Mouse (Mus musculus): ENCODE results near the gene Vars2. TPM values are rescaled to one million over a fixed set of nuclear protein-coding genes. Genes with fewer than 3 reads are reported as not detected.

The Vars2 gene
- total RNA-seq, 1 experiment = 58.5 TPM

DNA sequence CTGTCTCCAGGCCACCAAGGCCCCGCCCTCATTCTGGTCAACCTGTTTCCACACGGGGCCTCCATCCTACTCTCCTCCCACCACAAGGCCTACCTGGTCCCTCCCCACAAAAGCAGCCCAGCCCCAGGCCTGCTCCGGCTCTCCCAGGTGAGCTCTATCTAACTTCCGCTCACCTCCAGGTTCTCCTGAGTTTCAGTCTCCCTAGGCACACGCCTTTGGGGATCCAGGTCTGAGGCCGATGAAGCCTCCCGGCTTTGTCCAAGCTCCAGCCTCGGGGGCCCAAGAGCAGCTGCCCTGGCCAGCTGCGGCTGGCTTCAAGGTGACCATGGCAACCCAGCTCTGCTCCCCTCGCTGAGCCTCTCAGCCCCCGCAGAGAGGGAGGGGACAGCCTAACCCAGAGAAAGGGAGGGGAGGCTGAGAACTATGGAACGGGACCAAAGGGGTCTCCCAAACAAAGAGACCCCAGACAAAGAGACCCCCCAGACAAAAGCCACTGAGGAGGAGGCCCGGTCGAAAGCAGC is 36.4 kb upstream of the Vars2 start:
- H3K4me3 ChIP-seq (ENCODE audit: insufficient read depth in 1 of 2, low read depth in 1 of 2, low read length in 2 of 2, poor library complexity in 1 of 2, severe bottlenecking in 1 of 2) = peak overlapping the region; percentile 8 to 21; a peak in 2 of 4 replicates
- H3K27ac ChIP-seq (ENCODE audit: insufficient read depth, low read depth, low read length, poor library complexity, severe bottlenecking) = no peak overlapping the region
- in situ Hi-C loops (cut with MboI; ENCODE audit: low sequenced_read_pairs in 2 of 2, unreplicated experiment in 2 of 2) = no loop called here
- TF ChIP-seq MAFK (IDR thresholded peaks at IDR 0.05; ENCODE audit: insufficient read depth, low read depth, low read length) = no peak
- TF ChIP-seq ZC3H11A (IDR thresholded peaks at IDR 0.05; ENCODE audit: borderline replicate concordance, low read depth, low read length) = no peak
- no peak for TF ChIP-seq CHD2 (IDR thresholded peaks at IDR 0.05; ENCODE audit: low read depth, low read length)
- TF ChIP-seq HCFC1 (IDR thresholded peaks at IDR 0.05; ENCODE audit: borderline replicate concordance, insufficient read depth, low read length) = no peak
- no peak for TF ChIP-seq ZNF384 (IDR thresholded peaks at IDR 0.05; ENCODE audit: low read depth, low read length)
- no peaks in the 10 kb centered on the region for H3K9me3 ChIP-seq (ENCODE audit: control insufficient read depth, insufficient read depth, low read depth, low read length)
- peaks cover 5 to 28% of the 10 kb centered on the region in 2 experiments; a peak in 3 of 4 replicates for H3K4me1 ChIP-seq (ENCODE audit: control insufficient read depth in 2 of 2, insufficient read depth in 2 of 2, low read length in 2 of 2, poor library complexity in 1 of 2)
- no peak overlapping the region for H3K9ac ChIP-seq (ENCODE audit: insufficient read depth, low read depth, low read length, poor library complexity, severe bottlenecking)
- H3K36me3 ChIP-seq (ENCODE audit: control insufficient read depth, insufficient read depth, low read length, poor library complexity, severe bottlenecking) = no peaks in the 10 kb centered on the region
- no peak for DNase-seq (ENCODE audit: low read depth, low spot score)

DNA sequence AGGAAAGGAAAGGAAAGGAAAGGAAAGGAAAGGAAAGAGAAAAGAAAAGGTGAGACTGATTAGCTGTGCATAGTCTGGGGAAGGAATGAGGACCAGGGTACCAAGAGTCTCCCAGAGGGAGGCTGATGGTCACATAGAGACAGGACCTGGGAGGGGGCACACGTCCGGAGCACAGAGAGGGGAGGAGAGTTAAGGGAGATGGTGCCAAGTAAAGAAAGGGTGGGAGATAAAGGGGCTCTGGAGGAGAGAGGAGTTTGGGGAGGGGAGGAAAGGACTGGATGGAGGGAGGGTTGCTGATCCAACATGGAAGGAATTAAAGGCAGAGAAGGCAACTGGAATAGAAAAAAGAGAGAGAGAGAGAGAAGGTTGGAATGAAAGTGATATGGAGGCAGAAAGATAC is 35.7 kb upstream of the Vars2 start:
- no peaks in the 10 kb centered on the region for H3K9me3 ChIP-seq (ENCODE audit: control insufficient read depth, insufficient read depth, low read depth, low read length)
- no peak for DNase-seq (ENCODE audit: low read depth, low spot score)
- in situ Hi-C loops (cut with MboI; ENCODE audit: low sequenced_read_pairs in 2 of 2, unreplicated experiment in 2 of 2) = no loop called here
- H3K4me3 ChIP-seq (ENCODE audit: insufficient read depth in 1 of 2, low read depth in 1 of 2, low read length in 2 of 2, poor library complexity in 1 of 2, severe bottlenecking in 1 of 2) = no peak overlapping the region
- no peak overlapping the region for H3K27ac ChIP-seq (ENCODE audit: insufficient read depth, low read depth, low read length, poor library complexity, severe bottlenecking)
- H3K4me1 ChIP-seq (ENCODE audit: control insufficient read depth in 2 of 2, insufficient read depth in 2 of 2, low read length in 2 of 2, poor library complexity in 1 of 2) = peaks cover 5 to 28% of the 10 kb centered on the region in 2 experiments; a peak in 3 of 4 replicates
- no peaks in the 10 kb centered on the region for H3K36me3 ChIP-seq (ENCODE audit: control insufficient read depth, insufficient read depth, low read length, poor library complexity, severe bottlenecking)
- no peak for TF ChIP-seq ZC3H11A (IDR thresholded peaks at IDR 0.05; ENCODE audit: borderline replicate concordance, low read depth, low read length)
- TF ChIP-seq ZNF384 (IDR thresholded peaks at IDR 0.05; ENCODE audit: low read depth, low read length) = no peak
- TF ChIP-seq CHD2 (IDR thresholded peaks at IDR 0.05; ENCODE audit: low read depth, low read length) = no peak
- TF ChIP-seq HCFC1 (IDR thresholded peaks at IDR 0.05; ENCODE audit: borderline replicate concordance, insufficient read depth, low read length) = no peak
- TF ChIP-seq MAFK (IDR thresholded peaks at IDR 0.05; ENCODE audit: insufficient read depth, low read depth, low read length) = no peak
- no peak overlapping the region for H3K9ac ChIP-seq (ENCODE audit: insufficient read depth, low read depth, low read length, poor library complexity, severe bottlenecking)

DNA sequence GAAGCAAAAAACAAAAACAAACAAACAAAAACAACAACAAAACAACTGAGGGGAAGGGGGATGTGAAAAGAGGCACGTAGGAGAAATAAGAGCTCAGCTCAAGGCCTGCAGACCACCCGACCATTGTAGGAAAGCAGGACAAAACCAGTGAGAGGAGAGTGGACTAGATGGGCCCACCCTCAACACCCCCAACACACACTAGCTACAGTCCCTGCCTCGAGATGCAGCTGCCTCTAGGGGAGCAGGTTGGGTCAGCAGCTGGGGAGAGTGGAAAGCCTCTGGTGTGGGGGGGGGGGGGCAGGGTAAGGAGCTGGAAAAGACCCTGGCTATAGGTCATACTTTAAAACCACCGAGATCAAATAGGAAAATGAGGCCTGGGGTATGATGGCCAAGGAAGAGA is 35.2 kb upstream of the Vars2 start:
- no peak for DNase-seq (ENCODE audit: low read depth, low spot score)
- H3K9me3 ChIP-seq (ENCODE audit: control insufficient read depth, insufficient read depth, low read depth, low read length) = no peaks in the 10 kb centered on the region
- H3K36me3 ChIP-seq (ENCODE audit: control insufficient read depth, insufficient read depth, low read length, poor library complexity, severe bottlenecking) = no peaks in the 10 kb centered on the region
- TF ChIP-seq ZNF384 (IDR thresholded peaks at IDR 0.05; ENCODE audit: low read depth, low read length) = no peak
- no peak for TF ChIP-seq ZC3H11A (IDR thresholded peaks at IDR 0.05; ENCODE audit: borderline replicate concordance, low read depth, low read length)
- no peak for TF ChIP-seq MAFK (IDR thresholded peaks at IDR 0.05; ENCODE audit: insufficient read depth, low read depth, low read length)
- peaks cover 5 to 26% of the 10 kb centered on the region in 2 experiments; a peak in 3 of 4 replicates for H3K4me1 ChIP-seq (ENCODE audit: control insufficient read depth in 2 of 2, insufficient read depth in 2 of 2, low read length in 2 of 2, poor library complexity in 1 of 2)
- no peak overlapping the region for H3K4me3 ChIP-seq (ENCODE audit: insufficient read depth in 1 of 2, low read depth in 1 of 2, low read length in 2 of 2, poor library complexity in 1 of 2, severe bottlenecking in 1 of 2)
- in situ Hi-C loops (cut with MboI; ENCODE audit: low sequenced_read_pairs in 2 of 2, unreplicated experiment in 2 of 2) = no loop called here
- no peak overlapping the region for H3K9ac ChIP-seq (ENCODE audit: insufficient read depth, low read depth, low read length, poor library complexity, severe bottlenecking)
- no peak overlapping the region for H3K27ac ChIP-seq (ENCODE audit: insufficient read depth, low read depth, low read length, poor library complexity, severe bottlenecking)

DNA sequence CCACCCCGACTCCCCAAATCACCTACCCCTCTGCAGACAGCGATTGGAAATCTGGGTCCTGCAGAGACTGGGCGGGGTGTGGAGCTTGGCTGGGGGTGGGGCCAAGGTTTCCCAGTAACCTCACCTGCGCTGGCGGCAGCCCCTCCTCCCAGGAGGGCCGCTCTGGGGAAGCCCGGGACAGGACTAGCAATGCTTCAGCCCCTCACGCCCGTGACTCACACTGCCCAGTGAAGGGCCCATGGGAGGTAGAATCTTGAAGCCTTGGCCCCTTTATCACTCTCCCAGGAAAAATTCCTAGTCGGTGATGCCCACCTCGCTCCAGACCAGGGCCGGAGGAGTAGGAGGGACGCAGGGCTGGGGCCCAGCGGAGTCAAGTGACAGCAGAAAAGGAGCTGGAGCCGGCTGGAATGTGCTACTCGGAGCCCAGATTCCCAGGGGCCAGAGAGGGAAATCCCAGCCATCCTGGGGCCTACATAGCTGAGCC is 34.6 kb upstream of the Vars2 start:
- H3K4me1 ChIP-seq (ENCODE audit: control insufficient read depth in 2 of 2, insufficient read depth in 2 of 2, low read length in 2 of 2, poor library complexity in 1 of 2) = peaks cover 5 to 31% of the 10 kb centered on the region in 2 experiments; a peak in 3 of 4 replicates
- H3K9me3 ChIP-seq (ENCODE audit: control insufficient read depth, insufficient read depth, low read depth, low read length) = no peaks in the 10 kb centered on the region
- DNase-seq (ENCODE audit: low read depth, low spot score) = no peak
- H3K9ac ChIP-seq (ENCODE audit: insufficient read depth, low read depth, low read length, poor library complexity, severe bottlenecking) = 0 out of 2 replicates have a peak overlapping the region, but pooled peaks have one; percentile 40
- no peak overlapping the region for H3K27ac ChIP-seq (ENCODE audit: insufficient read depth, low read depth, low read length, poor library complexity, severe bottlenecking)
- no peak for TF ChIP-seq CHD2 (IDR thresholded peaks at IDR 0.05; ENCODE audit: low read depth, low read length)
- TF ChIP-seq ZNF384 (IDR thresholded peaks at IDR 0.05; ENCODE audit: low read depth, low read length) = no peak
- TF ChIP-seq MAFK (IDR thresholded peaks at IDR 0.05; ENCODE audit: insufficient read depth, low read depth, low read length) = no peak
- TF ChIP-seq HCFC1 (IDR thresholded peaks at IDR 0.05; ENCODE audit: borderline replicate concordance, insufficient read depth, low read length) = no peak
- no peak for TF ChIP-seq ZC3H11A (IDR thresholded peaks at IDR 0.05; ENCODE audit: borderline replicate concordance, low read depth, low read length)
- no peaks in the 10 kb centered on the region for H3K36me3 ChIP-seq (ENCODE audit: control insufficient read depth, insufficient read depth, low read length, poor library complexity, severe bottlenecking)
- peak overlapping the region; percentile 67 to 81; a peak in 3 of 4 replicates for H3K4me3 ChIP-seq (ENCODE audit: insufficient read depth in 1 of 2, low read depth in 1 of 2, low read length in 2 of 2, poor library complexity in 1 of 2, severe bottlenecking in 1 of 2)
- in situ Hi-C loops (cut with MboI; ENCODE audit: low sequenced_read_pairs in 2 of 2, unreplicated experiment in 2 of 2) = no loop called here

All from ES-E14 (cell line).